Mouse (Mus musculus) left cerebral cortex, adult 9 months (tissue): ENCODE data around the gene Zfand4.
"Not testable (repeated sequence)": the region's sequence is repeated elsewhere in the genome, so short reads cannot be mapped to it uniquely, and the experiment has no call there.

ENCODE experiments used
- DNase-seq, 2 experiments: peaks; one replicate each; pipeline ENCODE4 v3.0.0; 2022; ENCODE audit warnings: low spot score in 2 of 2

Zfand4 gene

DNA sequence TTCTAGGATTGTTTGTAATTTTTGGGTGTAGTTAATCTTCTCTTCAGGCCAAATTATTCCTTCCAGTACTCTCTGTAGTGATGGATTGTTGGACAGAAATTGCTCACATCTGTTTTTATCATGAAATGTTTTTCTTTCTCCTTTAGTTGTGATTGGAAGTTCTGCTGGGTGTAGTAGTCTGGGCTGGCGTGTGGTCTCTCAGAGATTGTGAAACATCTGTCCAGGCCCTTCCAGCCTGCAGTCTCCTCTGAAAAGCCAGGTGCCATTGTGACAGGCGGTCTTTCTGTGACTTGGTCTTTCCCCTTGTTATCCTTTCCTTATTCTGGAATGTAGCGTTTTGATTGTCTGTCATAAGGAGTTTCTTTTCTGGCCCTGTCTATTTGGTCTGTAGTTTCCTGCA, 55.2 kb downstream of the Zfand4 start:
- no peak for DNase-seq

GRCm38 (mm10) chr6:116326641-116327040, 62.6 kb downstream of the Zfand4 start:
- no peak for DNase-seq

GRCm38 (mm10) chr6:116331396-116331795, 67.4 kb downstream of the Zfand4 start:
- no peak for DNase-seq

GRCm38 (mm10) chr6:116337466-116337834, 73.4 kb downstream of the Zfand4 start:
- no peak for DNase-seq

DNA sequence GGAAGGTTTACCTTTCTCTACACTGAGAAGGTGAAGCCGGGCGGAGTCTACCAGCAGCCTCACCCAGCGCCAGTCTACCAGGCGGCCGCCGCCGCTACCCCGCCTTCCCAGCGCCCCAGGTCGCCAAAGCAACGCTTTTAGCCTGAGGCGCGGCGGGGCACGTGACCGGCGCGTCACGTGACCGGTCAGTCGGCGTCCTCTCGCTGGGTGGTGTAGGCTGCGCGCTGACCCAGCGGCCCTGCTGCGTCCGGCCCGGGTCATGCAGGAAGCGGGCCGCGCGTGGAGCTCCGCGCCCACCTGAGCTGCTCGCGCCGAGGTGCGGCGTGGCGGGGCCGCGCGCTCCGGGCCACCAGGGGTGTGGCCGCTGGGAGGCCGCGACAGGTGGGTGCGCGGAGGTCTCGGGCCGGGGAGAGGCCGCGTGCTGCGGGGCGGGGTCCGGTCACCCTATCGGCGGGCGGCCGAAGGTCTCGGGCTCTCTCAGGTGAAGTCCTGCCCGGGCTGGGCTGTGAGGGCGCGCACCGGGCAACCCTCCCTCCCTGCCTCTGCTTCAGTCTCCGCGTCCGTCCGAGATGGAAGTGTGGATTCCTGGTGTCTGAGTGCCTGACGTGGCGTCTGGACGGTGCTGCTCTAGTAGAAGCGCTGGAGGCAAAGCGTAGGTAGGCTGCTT, 73.9 kb downstream of the Zfand4 start, which contains the start of gene March8:
Gene March8 (plus strand): TSS at position 190 of the 667 bp plus-strand sequence.
- peak; percentile 56 to 82 for DNase-seq

DNA sequence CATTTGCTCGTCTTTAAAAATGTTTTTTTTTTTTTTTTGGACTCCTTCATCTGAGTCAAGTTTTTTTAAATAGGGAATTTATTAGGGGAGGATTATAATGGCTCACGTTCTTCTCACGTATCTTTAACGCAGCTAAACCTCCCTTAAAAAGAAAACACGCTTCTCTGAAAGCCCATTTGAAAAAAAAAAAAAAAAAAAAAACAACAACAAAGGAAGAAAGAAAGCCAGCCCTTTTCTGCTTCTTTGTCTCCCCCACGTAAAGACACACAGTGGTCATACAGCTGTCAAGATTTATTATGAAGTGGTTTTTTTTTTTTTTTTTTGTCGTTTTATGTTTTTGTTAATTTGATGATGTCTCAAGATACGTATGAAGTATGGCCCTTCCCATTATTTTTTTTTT, 74.5 kb downstream of the Zfand4 start:
- DNase-seq, result no peak

DNA sequence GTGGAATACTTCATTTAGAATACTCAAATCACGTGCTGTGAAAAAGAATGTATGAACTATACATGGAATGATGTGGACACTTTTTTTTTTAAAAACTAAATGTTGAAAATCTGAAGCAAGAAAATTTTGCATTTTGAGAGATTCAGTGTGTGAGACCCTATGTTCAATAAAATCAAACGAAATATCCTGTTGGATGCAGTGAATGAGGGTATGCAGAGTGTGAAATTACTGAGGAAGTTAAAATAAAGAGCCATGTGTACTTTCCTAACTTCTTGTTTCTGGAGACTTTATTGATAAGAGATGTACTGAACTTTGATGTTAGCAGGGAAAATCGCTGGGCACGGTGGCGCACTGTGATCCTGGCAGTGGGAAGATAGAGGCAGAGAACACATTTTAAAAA, 75.1 kb downstream of the Zfand4 start:
- DNase-seq, result no peak

DNA sequence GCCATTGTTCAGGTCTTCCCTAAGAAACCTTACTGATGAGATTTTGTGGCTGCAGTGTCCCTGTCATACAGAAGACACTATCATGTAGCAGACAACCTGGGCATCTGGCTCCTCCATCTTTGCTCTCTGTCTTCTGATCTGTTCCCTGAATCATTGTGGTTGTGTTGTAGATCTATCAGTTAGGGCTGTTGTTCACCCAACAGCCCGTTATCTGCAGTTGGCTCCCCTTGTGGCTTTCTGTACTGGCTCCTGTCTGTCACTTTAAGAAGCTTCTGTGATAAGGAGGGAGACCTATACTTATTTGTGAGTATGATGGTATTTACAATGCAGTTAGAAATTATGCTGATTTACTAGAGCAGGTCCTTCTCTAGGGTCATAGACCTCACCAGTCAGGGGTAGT, 76.5 kb downstream of the Zfand4 start:
- DNase-seq, result no peak

GRCm38 (mm10) chr6:116347953-116348352, 83.9 kb downstream of the Zfand4 start:
- no peak for DNase-seq

DNA sequence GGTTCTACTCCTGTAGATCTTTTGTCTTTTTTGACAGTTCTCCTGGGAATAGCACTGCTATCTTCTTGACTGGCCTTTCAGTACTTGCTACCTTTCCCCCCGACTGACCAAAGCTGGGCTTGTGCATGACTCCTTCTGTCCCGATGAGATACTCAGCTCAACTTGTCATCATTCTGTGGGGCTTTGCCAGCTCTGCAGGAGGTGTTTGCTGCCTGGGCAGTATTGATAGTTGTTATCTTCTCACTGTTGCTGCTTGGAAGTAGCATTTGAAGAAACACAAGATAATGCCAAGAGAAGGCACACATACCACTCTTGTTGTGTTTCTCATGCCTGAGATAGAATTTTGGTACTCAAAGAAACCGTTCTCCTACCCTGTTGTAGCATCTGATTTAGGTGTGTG, 86.0 kb downstream of the Zfand4 start:
- no peak for DNase-seq

DNA sequence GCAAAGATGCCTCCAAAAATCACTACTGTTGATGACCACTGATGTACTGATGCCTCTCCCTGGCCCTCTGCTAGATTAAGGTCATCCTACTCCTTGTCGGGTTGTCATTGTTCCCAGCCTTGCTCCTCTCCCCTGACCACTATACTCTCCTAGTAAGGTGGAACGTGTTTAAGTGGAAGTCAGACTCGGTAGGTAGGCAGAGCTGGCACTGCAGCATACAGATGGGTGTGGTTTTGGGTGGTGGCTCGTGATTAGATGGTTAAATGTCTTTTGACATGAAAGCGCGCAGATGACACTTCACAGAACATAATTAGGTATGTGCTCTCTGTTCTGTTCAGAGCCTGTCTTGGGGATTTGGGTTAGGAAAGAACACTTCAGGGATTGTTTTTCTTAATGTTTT, 86.6 kb downstream of the Zfand4 start:
- no peak for DNase-seq

- no peak for DNase-seq
Measured at GRCm38 (mm10) chr6:116351534-116351933, 87.5 kb downstream of the Zfand4 start.

DNA sequence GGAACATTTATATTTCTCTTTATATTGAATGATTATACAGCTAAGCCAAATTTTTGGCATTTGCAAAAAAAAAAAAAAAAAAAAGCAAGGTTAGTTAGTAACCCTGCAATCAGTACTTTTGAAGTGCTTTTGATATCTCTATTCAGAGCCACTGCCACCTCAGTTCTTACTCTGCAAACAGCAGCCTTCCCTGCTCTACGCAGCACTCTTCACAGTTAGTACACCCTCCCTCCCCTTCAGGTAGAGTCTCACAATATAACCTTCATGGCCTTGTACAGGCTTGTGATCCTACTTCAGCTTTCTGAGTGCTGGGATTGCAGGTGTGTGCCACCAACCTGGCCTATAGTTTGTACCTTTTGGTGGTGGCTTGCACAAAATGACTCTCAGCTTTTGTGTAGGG, 89.4 kb downstream of the Zfand4 start:
- no peak for DNase-seq

GRCm38 (mm10) chr6:116356311-116356947, 92.4 kb downstream of the Zfand4 start:
- not testable (repeated sequence) for DNase-seq

DNA sequence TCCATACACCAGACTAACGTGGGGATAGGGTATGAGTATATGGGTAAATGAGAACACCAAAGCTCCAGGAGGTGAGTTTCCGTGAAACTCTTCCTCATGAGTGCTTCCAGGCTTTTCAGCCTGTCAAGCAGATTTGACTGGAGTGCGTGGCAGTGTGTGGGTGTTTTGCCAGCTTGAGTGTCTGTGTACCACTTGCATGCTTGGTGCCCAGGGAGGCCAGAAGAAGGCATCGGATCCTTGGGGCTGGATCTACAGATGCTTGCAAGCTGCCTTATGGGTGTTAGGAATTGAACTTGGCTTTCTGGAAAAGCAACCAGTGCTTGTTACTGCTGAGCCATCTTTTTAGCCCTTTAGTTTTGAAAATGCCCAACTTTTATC, 92.9 kb downstream of the Zfand4 start:
- DNase-seq, result no peak

GRCm38 (mm10) chr6:116358056-116358455, 94.0 kb downstream of the Zfand4 start:
- DNase-seq, result no peak

- DNase-seq, result no peak
Measured at GRCm38 (mm10) chr6:116359256-116359655, 95.2 kb downstream of the Zfand4 start.

GRCm38 (mm10) chr6:116361463-116361862, 97.4 kb downstream of the Zfand4 start:
- no peak for DNase-seq

DNA sequence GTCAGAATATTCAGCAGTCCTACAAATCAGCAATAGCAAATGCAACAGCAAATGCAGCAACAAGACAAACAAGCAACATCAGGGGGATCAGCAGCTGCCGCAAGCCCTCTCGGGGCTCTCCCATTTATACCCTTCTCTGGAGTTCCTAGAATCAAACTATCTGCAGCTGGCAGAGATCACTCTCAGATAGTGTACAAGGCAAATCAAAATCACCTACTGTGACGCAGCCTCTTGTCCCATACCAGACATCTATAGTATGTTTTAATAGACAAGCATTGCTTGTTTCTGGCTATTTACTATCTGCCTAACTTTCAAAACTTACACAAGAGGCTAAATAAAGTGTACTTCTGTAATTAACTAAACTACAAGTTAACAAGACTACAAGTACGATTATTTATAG, 98.0 kb downstream of the Zfand4 start:
- DNase-seq, result no peak

GRCm38 (mm10) chr6:116367971-116368370, 103.9 kb downstream of the Zfand4 start:
- no peak for DNase-seq

DNA sequence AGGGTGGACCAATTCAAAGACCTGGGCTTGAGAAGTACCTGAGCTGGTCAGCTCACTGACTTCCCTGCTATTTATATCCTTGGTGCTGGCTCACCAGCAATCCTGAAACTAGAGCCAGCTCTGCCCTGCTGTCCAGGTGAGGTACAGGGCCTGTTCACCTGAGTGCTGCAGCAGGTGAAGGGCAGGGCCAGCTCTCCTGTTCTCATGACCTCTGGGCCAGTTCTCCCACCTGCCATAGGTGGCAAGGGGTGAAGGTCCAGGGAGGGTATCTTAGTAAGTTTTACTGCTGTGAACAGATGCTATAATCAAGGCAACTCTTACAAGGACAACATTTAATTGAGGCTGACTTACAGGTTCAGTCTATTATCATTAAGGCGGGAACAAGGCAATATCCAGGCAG, 105.8 kb downstream of the Zfand4 start:
- no peak for DNase-seq

DNA sequence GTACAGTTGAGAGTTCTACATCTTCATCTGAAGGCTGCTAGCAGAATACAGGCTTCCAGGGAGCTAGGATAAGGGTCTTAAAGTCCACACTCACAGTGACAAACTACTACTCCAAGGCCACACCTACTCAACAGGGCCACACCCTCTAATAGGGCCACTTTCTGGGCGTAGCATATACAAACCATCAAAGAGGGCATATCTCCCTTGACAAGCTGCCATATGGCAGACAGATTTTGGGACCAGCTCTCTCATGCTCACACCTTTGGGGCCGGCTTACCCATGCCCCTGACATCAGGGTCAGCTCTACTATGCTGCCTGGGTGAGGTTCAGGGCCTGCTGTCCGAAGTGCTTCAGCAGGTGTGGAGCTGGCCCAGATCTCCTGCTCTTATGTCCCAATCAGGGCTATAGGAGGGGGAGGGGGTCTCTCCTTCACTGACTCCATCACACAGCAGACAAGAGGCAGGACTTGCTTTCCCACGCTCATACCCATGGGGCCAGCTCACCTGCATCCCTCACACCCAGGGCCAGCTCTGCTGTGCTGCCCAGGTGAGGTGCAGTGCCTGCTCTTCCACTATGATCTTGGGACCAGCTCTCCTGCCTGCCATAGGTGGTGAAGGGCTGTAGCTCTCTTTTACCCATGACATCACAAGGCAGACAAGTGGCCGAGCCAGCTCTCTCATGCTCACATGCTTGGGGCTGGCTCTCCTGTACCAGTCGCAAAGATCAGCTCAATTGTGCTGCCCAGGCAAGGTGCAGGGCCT, 106.4 kb downstream of the Zfand4 start:
- DNase-seq, result no peak

DNA sequence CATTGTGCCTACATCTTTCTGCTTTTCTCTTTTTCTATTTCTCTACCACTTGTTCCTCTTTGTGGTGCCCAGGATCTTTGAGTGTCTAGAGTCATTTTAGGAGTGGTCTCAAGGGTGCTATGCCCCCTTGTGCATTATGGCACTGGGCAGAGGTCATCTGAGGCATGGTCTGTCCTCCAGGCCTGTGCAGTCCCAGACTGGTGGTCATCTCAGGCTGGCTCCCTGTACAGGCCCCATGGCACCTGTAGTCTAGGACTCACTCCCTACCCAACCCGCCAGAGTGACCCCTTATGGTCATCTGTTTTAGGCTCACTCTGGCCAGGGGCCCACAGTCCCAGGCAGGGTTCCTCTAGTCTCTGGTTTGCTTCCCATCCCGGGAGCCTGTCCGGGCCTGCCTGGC, 107.5 kb downstream of the Zfand4 start:
- DNase-seq, result no peak
